Mouse (Mus musculus) central nervous system, embryonic 18 days (tissue): Measurements from ENCODE around the gene Zfp867. TPM values are rescaled to one million over a fixed set of nuclear protein-coding genes. Genes with fewer than 3 reads are reported as not detected.

Source experiments
- polyA plus RNA-seq: library from polyadenylated mRNA; depleted of rRNA; stranded (reverse); fragments of >200 nt; gene quantifications from 2 replicates; pipeline ENCODE4 v1.2.3, GENCODE M21; 2012; rRNA removed

The Zfp867 gene
- 8.2 and 8.3 TPM in 2 replicates for polyA plus RNA-seq

GRCm38 (mm10) chr11:59472326-59472677 is at the start of gene Zfp867:
Gene Zfp867 (minus strand): TSS chr11:59472474.

DNA sequence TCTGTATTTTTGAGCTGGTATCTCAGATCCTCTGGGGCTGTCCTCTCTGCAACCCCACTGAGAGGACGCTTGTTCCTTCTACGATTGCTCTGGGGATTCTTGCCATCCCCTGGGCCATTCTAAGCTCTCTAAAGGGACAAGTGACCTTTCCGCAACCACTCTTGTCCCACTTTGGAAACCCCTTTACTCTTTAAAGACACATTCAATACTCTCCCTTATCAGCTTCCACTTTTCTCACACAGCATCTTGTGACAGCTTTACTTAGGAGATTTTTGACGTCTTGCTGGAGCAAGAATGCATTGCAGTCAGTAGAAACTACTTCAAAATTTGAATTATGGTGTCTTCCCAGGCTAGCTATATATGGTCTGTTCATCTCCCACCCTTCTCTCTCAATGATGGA is 21.2 kb downstream of the Zfp867 start, which contains the start of gene Snap47:
Gene Snap47 (minus strand): TSS at position 101 of the 400 bp plus-strand sequence.

GRCm38 (mm10) chr11:59449741-59450229 is 22.5 kb downstream of the Zfp867 start, which contains the start of gene Jmjd4:
Gene Jmjd4 (plus strand): TSS chr11:59450045.

Other genes with a start within 250 kb of the Zfp867 start
- gene Arf1, start 244.2 kb downstream of the Zfp867 start, polyA plus RNA-seq: 636 and 637 TPM in 2 replicates
- 0.09 and 0.10 TPM in 2 replicates for gene Wnt3a, start 181.7 kb downstream of the Zfp867 start, polyA plus RNA-seq
- gene Wnt9a, start 165.5 kb downstream of the Zfp867 start, polyA plus RNA-seq: 2.7 and 3.3 TPM in 2 replicates
- gene Prss38, start 96.8 kb downstream of the Zfp867 start, polyA plus RNA-seq: 0.22 and 0.28 TPM in 2 replicates
- gene Jmjd4, start 22.4 kb downstream of the Zfp867 start, polyA plus RNA-seq: 14.3 and 15.7 TPM in 2 replicates
- gene Snap47, start 21.3 kb downstream of the Zfp867 start, polyA plus RNA-seq: 413 and 432 TPM in 2 replicates
- gene Zkscan17, start 54.3 kb upstream of the Zfp867 start, polyA plus RNA-seq: 10.1 and 10.9 TPM in 2 replicates
- gene Nlrp3, start 69.1 kb upstream of the Zfp867 start, polyA plus RNA-seq: 0.23 TPM in 2 replicates
- not detected in 2 replicates for gene Olfr222, start 103.8 kb upstream of the Zfp867 start, polyA plus RNA-seq
- gene Olfr223, start 120.8 kb upstream of the Zfp867 start, polyA plus RNA-seq: not detected in 2 replicates
- 110 and 117 TPM in 2 replicates for gene Mprip, start 188.8 kb upstream of the Zfp867 start, polyA plus RNA-seq